Mouse (Mus musculus) c-Kit-positive CD71-negative TER-119-negative erythroid progenitor cells, embryonic 14.5 days (primary cell): ENCODE measurements at regions not wholly inside any gene's neighbourhood (a gene's known extent, or its start where the extent isn't known, plus 50 kb on each side); places are given as distances from the start of the nearest gene placed in this dataset.

Experiments
- DNase-seq: peaks from one replicate; pipeline ENCODE4 v3.0.0-alpha.2; 2013; ENCODE audit warnings: low read depth

DNA sequence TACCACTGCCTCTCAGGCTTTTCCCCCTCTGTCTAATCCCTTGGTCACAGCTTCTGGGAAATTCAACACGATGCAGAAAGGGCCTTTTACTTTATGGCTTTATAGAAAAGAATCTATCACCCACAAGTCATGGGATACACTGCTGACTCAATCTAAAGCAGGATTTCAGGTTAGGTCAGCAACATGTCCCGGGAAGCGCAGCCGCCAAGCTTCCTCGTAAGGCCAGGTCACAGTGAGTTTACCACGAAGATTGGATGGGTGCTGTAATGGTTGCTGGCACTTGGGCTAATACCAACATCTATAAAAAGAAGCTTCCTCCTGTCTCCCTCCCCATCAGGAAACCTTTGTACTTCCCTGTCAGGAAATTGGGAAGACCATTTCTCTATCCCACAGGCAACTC is 70.0 kb upstream of the Gm9747 start:
- DNase-seq: no peak

DNA sequence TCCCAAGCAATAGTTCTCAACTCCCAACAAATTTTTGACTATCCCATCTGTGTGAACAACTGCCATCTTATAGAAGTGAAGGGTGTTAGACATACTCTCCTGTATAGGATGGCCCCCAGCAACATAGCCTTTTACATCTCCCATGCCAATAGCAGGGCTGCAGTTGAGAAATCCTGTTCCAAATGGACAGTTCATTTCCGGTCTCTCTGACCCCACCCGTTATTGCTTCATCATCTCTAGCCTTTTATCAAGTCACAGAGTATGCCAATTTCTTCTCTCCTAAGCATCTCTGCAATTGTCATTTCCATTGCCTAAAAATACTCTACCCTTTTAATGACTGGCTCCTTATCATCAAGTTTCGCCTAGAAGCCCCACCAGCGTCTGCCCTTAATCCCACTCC is 64.8 kb upstream of the Gm9747 start:
- DNase-seq: no peak

DNA sequence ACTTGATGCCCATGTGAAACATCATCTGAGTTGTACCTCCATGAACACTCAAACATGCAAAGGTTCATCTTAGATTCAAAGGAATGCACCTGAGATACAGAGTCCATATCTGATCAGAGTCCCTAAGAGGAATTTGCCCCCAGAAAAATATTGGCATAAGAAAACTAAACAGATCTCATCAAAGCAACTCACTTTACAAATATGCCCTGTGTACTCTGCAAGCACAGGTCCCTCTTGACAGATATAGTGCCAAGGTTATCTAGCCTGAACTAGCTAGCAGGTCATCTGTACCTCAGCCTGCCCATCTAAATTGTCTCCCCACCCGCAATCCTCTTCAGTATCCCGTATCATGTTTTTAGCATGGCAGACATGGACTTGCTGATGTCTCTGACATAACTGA is 64.0 kb upstream of the Gm9747 start:
- DNase-seq: no peak

DNA sequence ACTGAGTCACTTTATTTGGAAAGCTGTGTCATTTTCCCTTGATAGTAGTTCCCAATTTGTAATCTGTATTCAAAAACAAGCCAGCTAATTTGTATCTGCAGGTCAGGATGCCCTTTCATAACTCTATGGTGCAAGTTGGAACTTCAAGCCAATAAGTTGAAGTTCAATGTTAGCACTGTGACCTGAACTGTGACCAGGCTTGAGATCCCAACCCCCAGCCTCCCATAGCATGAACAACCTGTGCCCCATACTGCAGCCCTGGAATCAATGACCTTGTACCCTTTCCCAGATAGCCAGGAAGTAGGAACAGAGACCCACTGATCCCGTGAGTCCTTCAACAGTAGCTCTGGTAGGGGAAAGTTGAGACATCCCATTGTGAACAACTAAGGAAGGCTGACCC is 52.5 kb upstream of the Gm9747 start:
- no peak for DNase-seq
